Mouse (Mus musculus) layer of hippocampus, postnatal 10 days (tissue): Measurements from ENCODE around the gene Slc26a9. TPM values are rescaled to one million over a fixed set of nuclear protein-coding genes. Genes with fewer than 3 reads are reported as not detected.
A peak's percentile ranks its signal among the peaks of the same experiment; 100 is the strongest.

Experiments
- DNase-seq, 2 experiments: peaks; one replicate each; pipeline ENCODE4 v3.0.0; 2021; ENCODE audit warnings: low spot score in 2 of 2
- long read RNA-seq: library from polyadenylated mRNA; stranded (forward); transcript quantifications from one replicate; pipeline ENCODE4 v2.0.0, GENCODE M21; 2023
- total RNA-seq, 2 experiments: library from RNA; stranded (reverse); gene quantifications; 2 replicates each; pipeline ENCODE4 v1.2.3; 2021

Slc26a9 gene
- total RNA-seq = under 1 TPM; 0.34 to 0.47 TPM
- long read RNA-seq = 0 reads

DNA sequence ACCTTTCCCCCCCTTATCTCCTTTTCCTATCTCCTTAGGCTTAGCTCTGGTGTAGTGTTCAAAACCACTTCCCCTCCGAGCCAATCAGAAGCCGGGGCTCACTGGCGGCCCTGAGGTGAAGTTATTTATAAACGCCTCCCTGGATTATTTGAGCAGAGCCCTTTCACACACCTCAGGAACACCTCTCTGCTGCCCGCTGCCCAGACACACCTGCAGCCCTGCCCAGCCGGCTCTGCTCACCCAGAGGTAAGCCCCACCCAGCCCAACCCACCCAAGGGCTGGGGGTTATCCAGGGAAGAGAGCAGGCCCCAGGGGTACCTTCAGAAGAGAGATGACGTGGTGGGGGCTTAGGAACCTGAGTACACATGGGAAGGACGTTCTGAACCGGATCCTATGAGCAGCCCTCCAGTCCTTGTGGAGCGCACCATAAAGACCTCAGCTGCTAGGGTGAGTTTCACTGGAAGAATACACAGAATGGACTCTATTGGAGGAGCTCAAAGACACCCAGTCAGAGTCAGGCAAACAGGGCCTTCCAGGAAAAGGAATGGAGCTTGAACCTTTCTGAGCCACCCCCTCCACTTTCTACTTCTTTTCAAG lies at the start of gene Slc26a9:
TSS of gene Slc26a9 (plus strand) at position 155 of the 597 bp plus-strand sequence.
- no peak for DNase-seq

DNA sequence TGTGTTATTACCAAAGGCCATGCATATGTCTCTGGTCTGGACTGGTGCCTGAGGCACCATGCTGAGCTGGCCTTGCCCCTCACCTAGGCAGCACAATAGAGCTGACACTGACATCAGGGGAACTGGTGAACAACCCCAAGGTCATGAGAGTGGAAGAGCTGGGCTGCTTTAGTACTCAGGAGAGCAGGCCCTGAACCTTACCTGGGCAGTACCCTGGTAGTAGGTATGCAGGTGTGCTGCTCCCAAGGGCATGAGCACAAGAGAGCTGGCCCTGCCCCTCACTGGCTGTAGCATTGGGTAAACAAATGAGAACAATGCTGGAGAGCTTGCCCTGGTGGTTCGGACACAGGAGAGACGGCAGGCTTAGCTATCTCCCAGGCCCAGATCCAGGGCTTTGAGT lies 48.5 kb upstream of the Slc26a9 start:
- no peak for DNase-seq

- DNase-seq = peak in 1 of 2 experiments; percentile 5
Measured at GRCm38 (mm10) chr1:131696325-131696724, 47.5 kb upstream of the Slc26a9 start.

DNA sequence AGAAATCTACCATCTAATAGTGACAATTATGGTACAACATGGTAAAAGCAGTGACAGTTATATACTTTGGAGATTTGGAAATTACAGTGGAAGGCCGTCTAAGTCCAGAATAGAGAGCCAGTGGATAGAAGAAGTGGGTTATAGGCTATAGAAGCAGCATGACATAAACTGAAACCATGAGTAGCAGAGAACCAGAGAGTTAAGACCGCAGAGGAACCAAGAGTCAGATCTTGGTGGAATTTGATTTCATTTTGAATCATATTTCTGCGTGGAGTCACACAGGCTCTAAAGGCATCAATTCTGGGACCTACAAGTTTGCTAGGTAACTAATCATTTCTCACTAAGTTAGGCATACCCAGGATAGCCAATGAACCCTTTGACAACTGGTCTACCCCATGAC lies 45.1 kb upstream of the Slc26a9 start:
- no peak for DNase-seq

- DNase-seq = no peak
Measured at GRCm38 (mm10) chr1:131699642-131700041, 44.2 kb upstream of the Slc26a9 start.

DNA sequence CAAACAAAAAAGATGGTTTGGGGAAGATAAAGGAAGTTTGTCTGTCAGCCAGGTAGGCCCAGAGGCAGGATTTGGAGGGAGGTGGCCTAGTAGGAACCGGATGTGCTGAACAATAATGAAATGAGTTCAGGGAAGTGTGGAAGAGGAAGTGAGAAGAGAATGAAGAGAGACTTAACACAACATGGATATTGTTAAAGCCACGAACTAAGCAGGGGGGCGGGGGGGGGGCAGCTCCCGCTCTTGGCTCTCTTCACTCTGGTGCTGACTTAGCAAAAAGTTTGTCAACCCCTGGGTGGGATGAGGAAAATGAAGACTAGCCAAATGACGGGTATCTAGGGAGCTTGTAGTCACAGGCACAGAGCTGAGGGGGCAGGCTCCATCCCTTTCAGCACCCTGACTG lies 43.4 kb upstream of the Slc26a9 start:
- DNase-seq = no peak

- no peak for DNase-seq
Measured at GRCm38 (mm10) chr1:131701391-131701790, 42.4 kb upstream of the Slc26a9 start.

- peak in 1 of 2 experiments; percentile 36 for DNase-seq
Measured at GRCm38 (mm10) chr1:131702094-131702766, 41.6 kb upstream of the Slc26a9 start.

DNA sequence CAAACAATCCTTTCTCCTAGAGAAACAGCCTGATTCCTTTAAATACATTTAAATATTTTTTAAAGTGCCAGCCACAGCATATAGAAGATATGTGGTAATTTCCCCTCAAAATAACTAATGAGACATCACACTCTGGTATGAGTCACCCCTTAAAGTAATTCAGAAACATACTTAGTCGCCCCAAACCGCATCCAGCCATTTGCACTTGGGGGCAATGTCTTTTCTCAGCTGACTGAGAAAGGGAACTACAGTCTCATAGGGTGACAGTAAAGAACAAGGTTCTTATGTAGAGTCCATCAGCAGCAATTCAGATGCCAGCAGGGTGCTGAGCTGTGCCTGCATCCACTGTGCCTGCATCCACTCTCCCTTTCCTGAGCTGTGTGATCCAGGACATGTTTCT lies 40.3 kb upstream of the Slc26a9 start:
- no peak for DNase-seq

GRCm38 (mm10) chr1:131708338-131708737 lies 35.5 kb upstream of the Slc26a9 start:
- DNase-seq = peak in 1 of 2 experiments; percentile 46

- no peak for DNase-seq
Measured at GRCm38 (mm10) chr1:131711518-131711917, 32.3 kb upstream of the Slc26a9 start.

GRCm38 (mm10) chr1:131712386-131712785 lies 31.4 kb upstream of the Slc26a9 start:
- DNase-seq = peak; percentile 89 to 91

DNA sequence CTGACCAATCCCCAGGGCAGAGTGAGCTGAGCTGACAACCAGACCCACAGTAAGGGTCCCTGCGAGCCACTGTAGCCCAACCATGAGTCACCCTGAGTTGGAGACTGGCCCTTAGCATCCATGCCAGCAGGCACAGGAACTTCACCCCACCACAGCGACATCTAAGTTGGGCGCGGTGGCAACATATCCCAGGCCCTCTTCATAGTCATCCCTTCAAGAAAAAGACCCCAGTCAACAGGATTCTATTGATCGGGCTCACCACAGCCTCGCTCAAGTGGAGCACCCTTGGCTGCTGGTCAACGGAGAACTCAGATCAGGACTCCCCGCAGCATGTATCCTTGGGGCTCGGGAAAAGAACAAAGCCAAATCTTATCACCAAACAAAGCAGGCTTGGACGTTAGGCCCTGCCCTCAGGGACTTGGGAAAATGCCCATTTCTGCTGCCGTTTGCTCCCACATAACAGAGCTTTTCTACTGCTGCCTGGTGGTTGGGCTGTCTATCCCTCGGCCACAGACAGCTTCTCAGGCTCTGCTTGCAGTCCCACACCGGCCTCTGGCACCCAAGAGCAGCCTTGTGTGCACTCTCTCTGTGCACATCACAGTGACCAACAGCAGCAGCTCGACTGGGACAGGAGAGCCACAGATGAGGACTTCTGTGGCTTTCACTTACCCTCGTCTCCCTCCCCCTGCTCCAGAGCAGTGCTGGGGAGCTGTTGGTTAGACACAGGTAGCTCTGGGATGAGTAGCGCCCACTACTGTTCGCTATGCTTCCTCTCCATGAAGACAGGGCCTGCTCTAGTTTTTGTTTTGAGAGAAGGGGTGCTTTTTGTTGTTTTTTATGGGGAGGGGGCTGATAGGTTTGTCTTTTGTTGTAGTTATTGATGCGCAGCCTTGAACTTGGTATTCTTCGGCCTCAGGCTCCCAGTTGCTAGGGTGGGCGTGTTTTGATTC lies 29.2 kb upstream of the Slc26a9 start:
- DNase-seq = peak in 1 of 2 experiments; percentile 25

- DNase-seq = no peak
Measured at GRCm38 (mm10) chr1:131718952-131719694, 24.7 kb upstream of the Slc26a9 start.

- DNase-seq = no peak
Measured at GRCm38 (mm10) chr1:131721989-131722388, 21.8 kb upstream of the Slc26a9 start.

- DNase-seq = no peak
Measured at GRCm38 (mm10) chr1:131723549-131723948, 20.3 kb upstream of the Slc26a9 start.

DNA sequence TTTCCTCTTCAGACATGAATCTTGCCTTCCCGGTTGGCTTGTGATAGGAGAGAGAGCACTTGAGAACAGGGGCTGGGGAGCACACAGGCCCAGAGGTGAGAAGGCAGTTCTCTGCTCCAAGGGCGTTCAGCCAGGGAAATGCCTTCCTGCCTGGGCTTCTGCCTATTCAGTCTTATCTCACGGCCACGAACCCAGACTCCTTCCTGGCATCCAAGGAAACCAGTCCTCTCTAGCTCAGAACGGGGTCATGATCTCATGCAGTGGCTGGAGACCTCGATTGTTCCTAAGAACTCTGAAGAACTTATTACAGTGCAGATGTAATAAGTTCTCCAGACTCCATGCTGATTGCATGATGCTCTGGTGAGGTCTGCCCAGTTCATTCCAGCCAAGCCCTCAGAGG lies 17.2 kb upstream of the Slc26a9 start:
- no peak for DNase-seq

GRCm38 (mm10) chr1:131730639-131731437 lies 13.0 kb upstream of the Slc26a9 start:
- no peak for DNase-seq

DNA sequence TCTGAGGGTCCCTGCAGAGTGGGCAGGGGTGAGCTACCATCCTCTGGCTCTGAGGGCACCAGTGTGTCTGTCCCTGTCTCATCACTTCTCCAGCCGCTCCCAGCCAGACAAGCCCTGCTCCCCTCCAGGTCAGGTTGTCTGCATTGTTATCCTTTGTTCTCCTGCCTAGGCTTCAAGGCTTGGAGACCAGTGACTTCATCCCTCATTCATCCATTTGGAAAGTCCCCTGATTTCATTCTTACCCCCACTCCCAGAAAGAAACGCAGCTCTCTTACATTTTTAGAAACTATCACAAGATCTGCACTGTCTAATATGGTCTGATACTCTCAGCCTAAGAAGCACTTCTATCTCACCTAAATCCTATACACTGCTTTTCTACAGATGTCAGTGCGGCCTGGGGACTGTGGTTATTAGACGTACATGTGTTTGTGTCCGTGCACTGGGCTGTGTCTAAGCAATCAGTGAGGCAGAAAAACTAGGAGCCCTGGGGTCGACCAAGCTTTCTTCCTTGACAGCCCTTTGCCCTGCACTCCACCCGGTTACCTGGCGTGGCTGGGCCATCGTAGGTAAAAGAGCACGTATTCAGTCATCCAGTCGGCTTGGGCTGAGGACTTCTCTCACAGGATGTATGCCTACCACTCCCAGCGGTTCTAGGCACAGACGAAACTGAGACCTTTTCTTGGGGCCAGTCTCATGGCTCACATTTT lies 10.2 kb upstream of the Slc26a9 start:
- DNase-seq = no peak
